Mouse (Mus musculus): Measurements from ENCODE around the gene Sgsm1. TPM values are rescaled to one million over a fixed set of nuclear protein-coding genes. Genes with fewer than 3 reads are reported as not detected.

Sgsm1 gene
- polyA plus RNA-seq, 1 experiment from 2014 or later: 20.0 TPM

DNA sequence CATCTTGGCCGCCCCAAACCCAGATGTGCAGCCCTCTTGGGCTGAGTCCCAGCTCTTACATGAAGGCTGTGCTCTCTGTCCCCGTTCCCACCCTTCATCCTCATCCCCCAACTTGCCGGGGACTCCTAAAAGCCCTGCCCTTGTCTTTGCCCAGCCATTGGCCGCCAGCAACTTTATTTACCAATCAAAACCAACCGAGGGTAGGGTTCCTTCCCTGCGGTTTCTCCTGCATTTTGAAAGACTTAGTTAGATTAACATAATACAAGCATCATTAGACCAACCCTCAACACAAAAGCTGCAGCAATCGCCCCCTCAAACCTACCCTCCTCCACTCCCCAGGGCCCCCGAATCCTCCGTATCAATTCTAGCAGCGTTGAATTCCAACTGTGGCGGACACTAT is 35.2 kb upstream of the Sgsm1 start:
- WGBS: 7% methylated on average over 11 of the region's 11 CpGs
- peaks cover 65% of the 10 kb centered on the region for H3K27me3 ChIP-seq (replicated peaks)
- peak overlapping the region; percentile 5; the same call in 1 of the 2 replicates for H3K4me2 ChIP-seq
- no peaks in the 10 kb centered on the region for H3K36me3 ChIP-seq
- H3K9ac ChIP-seq (replicated peaks): no peak overlapping the region
- H3K9me3 ChIP-seq (replicated peaks): no peaks in the 10 kb centered on the region
- no peak overlapping the region for H3K27ac ChIP-seq (replicated peaks)
- ATAC-seq (ENCODE audit: low FRiP score): no peak
- H3K4me3 ChIP-seq (replicated peaks): no peak overlapping the region
- peaks cover 30% of the 10 kb centered on the region for H3K4me1 ChIP-seq

DNA sequence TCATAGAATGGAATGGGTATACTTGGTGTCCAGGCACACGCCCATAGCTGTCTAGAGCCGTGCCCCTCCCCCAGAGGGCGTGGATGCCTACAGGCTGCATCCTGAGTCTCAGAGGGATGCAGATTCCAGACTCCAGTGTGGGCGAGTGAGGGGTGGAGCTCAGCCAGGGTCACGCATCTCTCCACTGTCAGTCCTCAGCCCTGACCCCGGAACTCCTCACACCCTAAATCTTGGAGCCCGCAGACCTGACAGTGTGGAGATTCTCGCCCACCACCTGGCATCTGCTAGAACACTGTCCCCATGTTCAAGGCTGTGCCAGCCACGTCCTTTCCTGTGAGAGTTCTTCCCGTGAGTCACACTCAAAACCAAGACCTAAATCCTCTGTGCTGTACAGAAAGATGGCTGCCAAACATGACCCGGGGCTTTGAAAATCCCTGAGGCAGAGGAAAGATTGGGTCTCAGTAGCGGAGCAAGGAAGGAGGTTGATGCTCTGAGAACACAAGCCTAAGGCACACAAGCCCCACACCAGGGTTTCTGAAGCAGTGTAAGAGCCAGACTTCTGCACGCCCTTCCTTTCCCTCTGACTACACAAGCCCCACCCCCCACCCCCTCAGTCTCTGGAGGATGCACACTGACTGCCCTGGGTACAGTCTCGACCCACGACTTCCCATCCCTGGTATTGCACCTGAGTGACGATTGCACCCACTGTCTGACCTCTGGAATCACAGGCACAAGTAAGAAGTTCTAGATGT is 34.2 kb upstream of the Sgsm1 start:
- no peak overlapping the region for H3K9ac ChIP-seq (replicated peaks)
- no peak for ATAC-seq (ENCODE audit: low FRiP score)

DNA sequence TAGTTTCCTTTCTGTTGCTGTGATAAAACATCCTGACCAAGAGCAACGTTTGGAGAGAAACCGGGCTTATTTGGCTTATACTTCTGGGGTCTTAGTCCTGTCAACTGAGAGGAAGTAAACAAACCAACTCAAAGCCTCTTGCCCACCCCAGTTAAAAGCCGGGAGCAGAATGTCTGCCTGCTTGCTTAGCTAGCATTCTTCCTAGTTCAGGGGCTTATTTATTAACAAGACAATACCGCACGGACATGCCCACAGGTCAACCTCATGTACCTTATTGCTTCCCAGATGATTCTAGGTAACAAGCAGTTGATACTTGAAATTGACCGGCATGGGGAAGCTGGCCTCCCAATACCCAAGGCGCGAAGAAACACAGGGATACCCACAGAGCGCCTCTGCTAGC is 25.7 kb upstream of the Sgsm1 start:
- H3K4me1 ChIP-seq: peaks cover 20% of the 10 kb centered on the region
- H3K9me3 ChIP-seq (replicated peaks): no peaks in the 10 kb centered on the region
- ATAC-seq (ENCODE audit: low FRiP score): no peak
- 32% methylated on average over 9 of the region's 9 CpGs for WGBS
- no peak overlapping the region for H3K4me2 ChIP-seq
- H3K36me3 ChIP-seq: no peaks in the 10 kb centered on the region
- no peak overlapping the region for H3K27ac ChIP-seq (replicated peaks)
- H3K9ac ChIP-seq (replicated peaks): no peak overlapping the region
- H3K27me3 ChIP-seq (replicated peaks): peaks cover 66% of the 10 kb centered on the region
- no peak overlapping the region for H3K4me3 ChIP-seq (replicated peaks)

More for the DNA sequence above, 34.2 kb upstream of the Sgsm1 start:
- Histone ChIP-seq H3K27me3 (replicated peaks) (peaks cover 62% of the 10 kb centered on the region), H3K36me3 (no peaks in the 10 kb centered on the region), H3K9me3 (replicated peaks) (no peaks in the 10 kb centered on the region), H3K4me1 (peaks cover 25% of the 10 kb centered on the region), H3K27ac (replicated peaks) (no peak overlapping the region), H3K4me3 (replicated peaks) (no peak overlapping the region), H3K4me2 (no peak overlapping the region)
- WGBS: 40% methylated on average over 16 of the region's 16 CpGs

DNA sequence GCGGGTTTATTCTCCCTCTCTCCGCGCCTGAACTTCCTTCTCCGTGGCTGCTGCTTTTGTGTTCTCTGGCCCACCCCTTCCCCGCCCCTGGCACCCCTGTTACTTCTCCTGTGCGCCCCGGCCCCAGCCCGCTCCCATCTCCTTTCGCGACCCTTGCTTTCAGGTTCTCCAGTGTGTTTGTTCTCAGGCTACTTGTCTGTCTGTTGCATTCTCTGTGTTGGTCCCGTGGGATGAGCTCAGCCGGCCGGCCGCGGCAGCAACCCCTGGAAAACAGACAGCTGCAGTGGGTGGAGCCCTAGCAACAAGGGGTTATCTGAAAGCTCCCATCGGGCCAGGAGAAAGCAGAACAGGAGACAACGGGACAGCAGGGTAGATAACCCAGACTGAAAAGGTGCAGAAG is 25.1 kb upstream of the Sgsm1 start:
- H3K9ac ChIP-seq (replicated peaks): no peak overlapping the region
- 2% methylated on average over 17 of the region's 17 CpGs for WGBS
- no peaks in the 10 kb centered on the region for H3K9me3 ChIP-seq (replicated peaks)
- no peaks in the 10 kb centered on the region for H3K36me3 ChIP-seq
- H3K4me3 ChIP-seq (replicated peaks): peak overlapping the region; percentile 9; the same call in 1 of the 2 replicates
- no peak for ATAC-seq (ENCODE audit: low FRiP score)
- no peak overlapping the region for H3K27ac ChIP-seq (replicated peaks)
- peaks cover 20% of the 10 kb centered on the region for H3K4me1 ChIP-seq
- H3K27me3 ChIP-seq (replicated peaks): peaks cover 63% of the 10 kb centered on the region
- peak overlapping the region; percentile 42 for H3K4me2 ChIP-seq

DNA sequence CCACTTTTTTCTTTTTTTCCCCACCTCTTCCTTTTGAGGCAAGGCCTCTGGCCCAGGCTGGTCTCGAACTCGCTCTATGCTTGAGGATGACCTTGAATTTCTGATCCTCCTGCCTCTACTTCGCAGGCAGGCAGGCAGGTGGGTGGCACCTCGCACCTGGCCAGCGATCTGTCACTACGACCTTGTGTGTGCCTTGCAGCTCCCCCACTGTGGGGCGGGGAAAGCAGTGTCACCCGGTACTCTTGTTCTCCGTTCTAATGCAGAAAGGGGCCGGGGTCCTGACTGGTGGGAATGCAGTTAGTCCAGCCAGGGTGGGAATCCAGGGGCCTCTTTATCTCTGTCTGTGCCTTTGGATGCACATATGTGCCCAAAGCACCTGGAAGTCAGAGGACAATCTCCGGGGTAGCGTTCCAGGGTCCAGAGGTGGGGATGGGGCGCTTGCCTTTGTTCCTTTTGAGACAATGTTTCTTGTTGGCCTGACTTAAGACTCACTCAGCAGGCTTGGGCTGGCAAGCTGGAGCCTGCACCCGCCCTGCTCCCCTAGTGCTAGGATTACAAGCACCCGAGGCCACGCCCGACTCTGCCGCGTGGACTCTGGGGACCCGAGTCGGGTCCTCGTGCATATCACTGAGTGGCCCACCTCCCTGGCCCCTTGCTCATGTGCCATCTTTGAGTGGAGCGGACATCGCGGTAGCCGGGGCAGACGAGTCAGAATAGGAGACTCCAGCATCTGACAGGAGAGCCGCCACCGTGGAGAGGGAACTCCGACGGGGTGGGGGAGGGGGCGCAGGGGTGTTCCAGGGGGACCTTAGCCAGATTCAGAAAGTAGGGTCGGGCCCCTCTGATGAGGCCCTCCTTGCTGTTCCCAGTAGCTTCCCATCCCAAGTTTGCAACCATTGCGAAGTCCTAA is 24.3 kb upstream of the Sgsm1 start:
- Histone ChIP-seq H3K36me3 (no peaks in the 10 kb centered on the region), H3K4me2 (peak overlapping the region; percentile 42), H3K9ac (replicated peaks) (no peak overlapping the region), H3K4me3 (replicated peaks) (no peak overlapping the region; the same call in 1 of the 2 replicates), H3K27me3 (replicated peaks) (peaks cover 63% of the 10 kb centered on the region), H3K4me1 (peaks cover 20% of the 10 kb centered on the region), H3K27ac (replicated peaks) (no peak overlapping the region), H3K9me3 (replicated peaks) (no peaks in the 10 kb centered on the region)
- ATAC-seq (ENCODE audit: low FRiP score): no peak
- WGBS: 10% methylated on average over 34 of the region's 34 CpGs

DNA sequence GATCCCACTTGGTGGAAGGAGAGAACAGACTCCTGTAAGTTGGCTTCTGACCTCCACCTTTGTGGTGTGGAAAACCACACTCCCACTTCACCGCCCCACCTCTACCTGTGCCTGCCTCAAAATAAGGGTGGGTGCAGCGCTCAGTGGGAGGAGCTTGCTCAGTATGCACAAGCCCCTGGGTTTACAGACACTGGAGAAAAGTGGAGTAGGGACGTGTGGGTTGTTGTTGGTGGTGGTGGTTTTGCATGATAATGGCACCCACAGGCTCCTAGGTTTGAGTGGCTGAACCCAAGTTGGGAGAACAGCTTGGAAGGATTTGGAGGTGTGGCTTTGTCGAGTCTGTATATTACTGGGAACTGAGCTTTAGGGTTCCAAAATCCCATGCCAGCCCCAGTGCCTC is 22.3 kb upstream of the Sgsm1 start:
- 66% methylated on average over 4 of the region's 4 CpGs for WGBS
- no peak overlapping the region for H3K27ac ChIP-seq (replicated peaks)
- peaks cover 20% of the 10 kb centered on the region for H3K4me1 ChIP-seq
- no peaks in the 10 kb centered on the region for H3K36me3 ChIP-seq
- no peak for ATAC-seq (ENCODE audit: low FRiP score)
- H3K9me3 ChIP-seq (replicated peaks): peaks cover 5% of the 10 kb centered on the region; the same call in 1 of the 2 replicates
- H3K4me2 ChIP-seq: no peak overlapping the region
- H3K9ac ChIP-seq (replicated peaks): no peak overlapping the region
- no peak overlapping the region for H3K4me3 ChIP-seq (replicated peaks)
- peaks cover 54% of the 10 kb centered on the region for H3K27me3 ChIP-seq (replicated peaks)

DNA sequence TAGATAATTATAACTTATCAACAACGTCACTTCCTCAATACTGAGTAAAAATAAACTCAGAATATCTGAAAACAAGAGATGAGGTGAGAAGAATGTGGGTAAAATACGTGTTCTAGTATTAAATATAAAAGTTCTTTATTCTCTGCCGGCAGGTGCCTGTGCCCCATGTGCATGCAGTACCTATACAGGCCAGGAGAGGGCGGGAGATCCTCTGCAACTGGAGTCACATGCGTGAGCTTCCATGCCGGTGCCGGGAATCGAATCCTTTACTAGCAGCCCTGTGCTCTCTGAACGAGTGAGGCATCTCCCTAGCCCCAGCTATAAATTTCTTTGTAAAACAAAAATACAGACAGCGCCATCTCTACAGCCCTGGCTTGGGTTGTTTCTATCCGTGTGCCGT is 21.7 kb upstream of the Sgsm1 start:
- H3K4me2 ChIP-seq: no peak overlapping the region
- no peak overlapping the region for H3K9ac ChIP-seq (replicated peaks)
- no peak overlapping the region for H3K4me3 ChIP-seq (replicated peaks)
- H3K36me3 ChIP-seq: no peaks in the 10 kb centered on the region
- ATAC-seq (ENCODE audit: low FRiP score): no peak
- no peak overlapping the region for H3K27ac ChIP-seq (replicated peaks)
- H3K27me3 ChIP-seq (replicated peaks): peaks cover 48% of the 10 kb centered on the region
- H3K4me1 ChIP-seq: peaks cover 20% of the 10 kb centered on the region
- 37% methylated on average over 12 of the region's 12 CpGs for WGBS
- peaks cover 5% of the 10 kb centered on the region; the same call in 1 of the 2 replicates for H3K9me3 ChIP-seq (replicated peaks)

DNA sequence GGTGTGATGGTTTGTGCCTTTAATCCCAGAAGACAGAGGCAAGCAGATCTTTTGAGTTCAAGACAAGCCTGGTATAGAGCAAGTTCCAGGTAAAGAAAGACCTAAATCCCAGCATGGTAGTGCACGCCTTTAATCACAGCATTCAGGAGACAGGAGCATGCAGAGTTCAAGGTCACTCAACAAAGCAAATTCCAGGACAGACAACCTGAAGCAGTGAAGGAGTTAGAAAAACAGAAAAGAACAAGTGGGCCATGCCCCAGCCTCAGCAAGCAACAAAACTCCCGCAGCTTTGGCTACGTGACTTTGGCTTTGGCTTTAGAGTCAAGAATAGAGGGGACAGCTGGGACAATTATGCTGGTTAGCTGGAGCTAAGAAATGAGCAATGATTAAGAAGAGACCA is 19.6 kb upstream of the Sgsm1 start:
- no peak overlapping the region for H3K4me2 ChIP-seq
- no peak overlapping the region for H3K4me3 ChIP-seq (replicated peaks)
- peaks cover 6% of the 10 kb centered on the region for H3K4me1 ChIP-seq
- WGBS: 84% methylated on average over 3 of the region's 3 CpGs
- no peak overlapping the region for H3K27ac ChIP-seq (replicated peaks)
- no peak overlapping the region for H3K9ac ChIP-seq (replicated peaks)
- H3K27me3 ChIP-seq (replicated peaks): peaks cover 29% of the 10 kb centered on the region
- no peak for ATAC-seq (ENCODE audit: low FRiP score)
- H3K9me3 ChIP-seq (replicated peaks): peaks cover 5% of the 10 kb centered on the region; the same call in 1 of the 2 replicates
- H3K36me3 ChIP-seq: no peaks in the 10 kb centered on the region

DNA sequence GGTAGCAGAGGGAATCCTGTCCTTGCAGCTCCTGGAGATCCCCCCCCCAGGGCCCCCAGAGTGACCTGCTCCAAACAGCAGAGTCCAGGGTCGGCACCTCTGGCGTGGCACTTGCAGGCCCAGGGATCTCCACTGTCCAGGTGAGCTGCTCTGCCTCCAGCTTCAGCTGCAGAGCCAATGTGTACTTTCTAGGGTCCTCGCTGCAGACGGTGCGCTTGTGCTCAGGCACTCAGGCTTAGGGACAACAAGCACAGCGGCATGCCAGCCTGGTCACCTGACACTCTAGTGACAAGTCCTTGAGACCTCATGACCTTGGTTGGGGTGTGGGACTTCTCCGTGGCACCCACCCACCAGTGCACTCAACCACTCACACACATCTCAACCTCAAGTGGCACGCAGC is 18.9 kb upstream of the Sgsm1 start:
- no peaks in the 10 kb centered on the region for H3K36me3 ChIP-seq
- WGBS: 95% methylated on average over 8 of the region's 8 CpGs
- ATAC-seq (ENCODE audit: low FRiP score): no peak
- H3K4me1 ChIP-seq: no peaks in the 10 kb centered on the region
- peaks cover 5% of the 10 kb centered on the region; the same call in 1 of the 2 replicates for H3K9me3 ChIP-seq (replicated peaks)
- H3K9ac ChIP-seq (replicated peaks): no peak overlapping the region
- H3K27me3 ChIP-seq (replicated peaks): peaks cover 29% of the 10 kb centered on the region
- H3K4me2 ChIP-seq: no peak overlapping the region
- H3K4me3 ChIP-seq (replicated peaks): no peak overlapping the region
- H3K27ac ChIP-seq (replicated peaks): no peak overlapping the region

DNA sequence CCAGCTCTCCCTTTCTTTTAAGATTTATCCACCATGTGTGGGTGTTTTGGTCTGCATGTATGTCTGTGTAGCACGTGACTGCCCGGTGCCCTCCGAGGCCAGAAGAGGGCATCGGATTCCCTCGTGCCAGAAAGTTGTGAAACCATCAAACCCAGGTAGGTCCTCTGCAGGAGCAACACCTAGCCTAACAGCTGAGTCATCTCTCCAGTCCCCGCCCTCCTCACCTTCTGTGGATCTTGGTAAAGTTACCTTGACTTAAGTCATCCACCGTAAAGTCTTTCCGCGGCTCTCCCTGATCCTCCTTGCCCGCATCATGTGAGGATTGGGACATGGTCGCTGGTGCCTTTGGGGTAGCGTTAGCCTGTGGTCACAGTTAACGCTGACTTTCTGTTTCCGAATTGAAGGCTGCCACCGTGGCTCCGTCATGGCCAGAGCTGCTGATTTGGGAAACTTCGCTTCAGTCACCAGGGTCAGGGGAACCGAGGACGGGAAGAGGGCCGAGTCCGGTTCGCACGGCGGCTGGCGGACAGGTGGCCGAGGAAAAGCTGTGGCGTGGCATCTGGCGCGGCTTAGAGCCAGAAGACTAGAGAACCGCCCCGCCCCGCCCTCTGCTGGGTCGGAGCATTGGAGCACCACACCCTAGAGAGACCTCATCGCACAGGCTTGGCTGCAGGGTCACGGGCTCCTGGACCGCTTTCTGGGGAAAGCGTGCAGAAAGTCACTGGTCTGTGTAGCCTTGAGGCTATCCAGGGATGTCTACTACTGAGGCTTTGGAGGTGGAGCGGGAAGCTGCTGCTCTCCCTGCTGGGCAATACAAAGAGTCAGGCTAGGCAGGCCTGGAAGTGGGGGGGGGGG is 13.4 kb upstream of the Sgsm1 start:
- Histone ChIP-seq H3K36me3 (no peaks in the 10 kb centered on the region), H3K4me3 (replicated peaks) (peak overlapping the region; percentile 35), H3K4me1 (peaks cover 9% of the 10 kb centered on the region), H3K27ac (replicated peaks) (no peak overlapping the region), H3K4me2 (peak overlapping the region; percentile 62), H3K27me3 (replicated peaks) (peaks cover 25% of the 10 kb centered on the region), H3K9ac (replicated peaks) (peak overlapping the region; percentile 26), H3K9me3 (replicated peaks) (peaks cover 5% of the 10 kb centered on the region; the same call in 1 of the 2 replicates)
- ATAC-seq (ENCODE audit: low FRiP score): peak; percentile 38; the same call in 1 of the 2 replicates
- WGBS: 4% methylated on average over 38 of the region's 38 CpGs

DNA sequence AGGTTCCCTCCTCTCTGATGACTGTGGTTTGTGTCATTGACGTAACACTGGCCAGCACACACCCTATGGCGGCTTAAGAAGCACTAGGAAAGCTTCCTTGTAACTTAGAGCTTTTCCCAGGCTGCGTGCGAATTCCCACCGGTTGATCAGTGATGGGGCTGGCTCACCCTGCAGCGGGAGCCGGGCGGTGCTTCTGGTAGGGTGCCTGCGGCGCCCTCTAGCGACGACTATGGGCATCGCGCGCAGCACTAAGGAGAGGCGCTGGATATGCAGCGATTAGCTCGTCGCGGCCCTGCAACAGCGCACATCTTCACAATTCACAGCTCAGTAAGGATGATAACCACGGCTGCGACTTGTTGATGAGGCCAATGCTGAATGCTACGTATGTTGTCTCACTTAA is 3.4 kb upstream of the Sgsm1 start:
- 1% methylated on average over 24 of the region's 24 CpGs for WGBS
- Histone ChIP-seq H3K4me3 (replicated peaks) (peak overlapping the region; percentile 14; the same call in 1 of the 2 replicates), H3K9ac (replicated peaks) (no peak overlapping the region), H3K36me3 (no peaks in the 10 kb centered on the region), H3K4me2 (peak overlapping the region; percentile 45), H3K9me3 (replicated peaks) (no peaks in the 10 kb centered on the region), H3K4me1 (peaks cover 24% of the 10 kb centered on the region), H3K27ac (replicated peaks) (peak overlapping the region; percentile 37; the same call in 1 of the 2 replicates), H3K27me3 (replicated peaks) (0 out of 2 replicates have a peak, but pooled peaks cover 3% of the 10 kb centered on the region)
- peak; percentile 53 for ATAC-seq (ENCODE audit: low FRiP score)
